Mouse (Mus musculus): ENCODE measurements around the gene F2r. TPM values are rescaled to one million over a fixed set of nuclear protein-coding genes. Genes with fewer than 3 reads are reported as not detected.
A peak's percentile ranks its signal among the peaks of the same experiment; 100 is the strongest.

Gene F2r
- polyA plus RNA-seq, 1 experiment = 8.7 TPM

GRCm38 (mm10) chr13:95583237-95584189, 34.8 kb downstream of the F2r start:
- Histone ChIP-seq H3K4me1 (ENCODE audit: control insufficient read depth, insufficient read depth, low read length) (no peaks in the 10 kb centered on the region), H3K27ac (ENCODE audit: control insufficient read depth, insufficient read depth, low read depth, low read length, poor library complexity) (no peak overlapping the region), H3K4me3 (replicated peaks; ENCODE audit: control insufficient read depth, low read depth, low read length) (no peak overlapping the region)
- WGBS = 83% methylated on average over 19 of the region's 19 CpGs
- TF ChIP-seq POLR2A (IDR thresholded peaks at IDR 0.05; ENCODE audit: borderline replicate concordance, control insufficient read depth, low read depth, low read length) (no peak), CTCF (IDR thresholded peaks at IDR 0.05; ENCODE audit: control insufficient read depth, insufficient read depth, low read length) (no peak)

- WGBS = 63% methylated on average over 1 of the region's 1 CpGs
- TF ChIP-seq CTCF (IDR thresholded peaks at IDR 0.05; ENCODE audit: control insufficient read depth, insufficient read depth, low read length) (no peak), POLR2A (IDR thresholded peaks at IDR 0.05; ENCODE audit: borderline replicate concordance, control insufficient read depth, low read depth, low read length) (no peak)
- H3K4me3 ChIP-seq (replicated peaks; ENCODE audit: control insufficient read depth, low read depth, low read length) = no peak overlapping the region
- no peak overlapping the region for H3K27ac ChIP-seq (ENCODE audit: control insufficient read depth, insufficient read depth, low read depth, low read length, poor library complexity)
- no peaks in the 10 kb centered on the region for H3K4me1 ChIP-seq (ENCODE audit: control insufficient read depth, insufficient read depth, low read length)
Measured at GRCm38 (mm10) chr13:95581850-95582249, 36.4 kb downstream of the F2r start.

- TF ChIP-seq CTCF (IDR thresholded peaks at IDR 0.05; ENCODE audit: control insufficient read depth, insufficient read depth, low read length) (no peak), POLR2A (IDR thresholded peaks at IDR 0.05; ENCODE audit: borderline replicate concordance, control insufficient read depth, low read depth, low read length) (no peak)
- Histone ChIP-seq H3K27ac (ENCODE audit: control insufficient read depth, insufficient read depth, low read depth, low read length, poor library complexity) (no peak overlapping the region), H3K4me3 (replicated peaks; ENCODE audit: control insufficient read depth, low read depth, low read length) (no peak overlapping the region), H3K4me1 (ENCODE audit: control insufficient read depth, insufficient read depth, low read length) (no peaks in the 10 kb centered on the region)
- WGBS = 82% methylated on average over 5 of the region's 5 CpGs
Measured at GRCm38 (mm10) chr13:95578016-95578697, 40.1 kb downstream of the F2r start.

- 91% methylated on average over 4 of the region's 4 CpGs for WGBS
- H3K4me1 ChIP-seq (ENCODE audit: control insufficient read depth, insufficient read depth, low read length) = no peaks in the 10 kb centered on the region
- no peak for TF ChIP-seq POLR2A (IDR thresholded peaks at IDR 0.05; ENCODE audit: borderline replicate concordance, control insufficient read depth, low read depth, low read length)
- TF ChIP-seq CTCF (IDR thresholded peaks at IDR 0.05; ENCODE audit: control insufficient read depth, insufficient read depth, low read length) = no peak
Measured at GRCm38 (mm10) chr13:95570877-95571276, 47.4 kb downstream of the F2r start.

GRCm38 (mm10) chr13:95569326-95569725, 49.0 kb downstream of the F2r start:
- TF ChIP-seq CTCF (IDR thresholded peaks at IDR 0.05; ENCODE audit: control insufficient read depth, insufficient read depth, low read length) (no peak), POLR2A (IDR thresholded peaks at IDR 0.05; ENCODE audit: borderline replicate concordance, control insufficient read depth, low read depth, low read length) (no peak)
- H3K4me3 ChIP-seq (replicated peaks; ENCODE audit: control insufficient read depth, low read depth, low read length) = no peak overlapping the region
- H3K27ac ChIP-seq (ENCODE audit: control insufficient read depth, insufficient read depth, low read depth, low read length, poor library complexity) = no peak overlapping the region
- H3K4me1 ChIP-seq (ENCODE audit: control insufficient read depth, insufficient read depth, low read length) = no peaks in the 10 kb centered on the region

More at GRCm38 (mm10) chr13:95570877-95571276, 47.4 kb downstream of the F2r start:
- Histone ChIP-seq H3K27ac (ENCODE audit: control insufficient read depth, insufficient read depth, low read depth, low read length, poor library complexity) (no peak overlapping the region), H3K4me3 (replicated peaks; ENCODE audit: control insufficient read depth, low read depth, low read length) (no peak overlapping the region)

- H3K4me3 ChIP-seq (replicated peaks; ENCODE audit: control insufficient read depth, low read depth, low read length) = no peak overlapping the region
- TF ChIP-seq CTCF (IDR thresholded peaks at IDR 0.05; ENCODE audit: control insufficient read depth, insufficient read depth, low read length) (no peak), POLR2A (IDR thresholded peaks at IDR 0.05; ENCODE audit: borderline replicate concordance, control insufficient read depth, low read depth, low read length) (no peak)
- WGBS = 93% methylated on average over 3 of the region's 3 CpGs
- no peaks in the 10 kb centered on the region for H3K4me1 ChIP-seq (ENCODE audit: control insufficient read depth, insufficient read depth, low read length)
- H3K27ac ChIP-seq (ENCODE audit: control insufficient read depth, insufficient read depth, low read depth, low read length, poor library complexity) = no peak overlapping the region
Measured at GRCm38 (mm10) chr13:95568336-95568735, 50.0 kb downstream of the F2r start.

GRCm38 (mm10) chr13:95566841-95567551, 51.3 kb downstream of the F2r start:
- Histone ChIP-seq H3K4me3 (replicated peaks; ENCODE audit: control insufficient read depth, low read depth, low read length) (no peak overlapping the region), H3K27ac (ENCODE audit: control insufficient read depth, insufficient read depth, low read depth, low read length, poor library complexity) (no peak overlapping the region), H3K4me1 (ENCODE audit: control insufficient read depth, insufficient read depth, low read length) (no peaks in the 10 kb centered on the region)
- no peak for TF ChIP-seq POLR2A (IDR thresholded peaks at IDR 0.05; ENCODE audit: borderline replicate concordance, control insufficient read depth, low read depth, low read length)
- no peak for TF ChIP-seq CTCF (IDR thresholded peaks at IDR 0.05; ENCODE audit: control insufficient read depth, insufficient read depth, low read length)
- WGBS = 79% methylated on average over 15 of the region's 15 CpGs

GRCm38 (mm10) chr13:95563693-95564092, 54.6 kb downstream of the F2r start:
- TF ChIP-seq CTCF (IDR thresholded peaks at IDR 0.05; ENCODE audit: control insufficient read depth, insufficient read depth, low read length) (peak; percentile 58), POLR2A (IDR thresholded peaks at IDR 0.05; ENCODE audit: borderline replicate concordance, control insufficient read depth, low read depth, low read length) (no peak)
- no peak overlapping the region for H3K27ac ChIP-seq (ENCODE audit: control insufficient read depth, insufficient read depth, low read depth, low read length, poor library complexity)
- H3K4me1 ChIP-seq (ENCODE audit: control insufficient read depth, insufficient read depth, low read length) = no peaks in the 10 kb centered on the region
- WGBS = 1% methylated on average over 3 of the region's 3 CpGs
- H3K4me3 ChIP-seq (replicated peaks; ENCODE audit: control insufficient read depth, low read depth, low read length) = no peak overlapping the region
